Mouse (Mus musculus) gastrocnemius, postnatal 36 days (tissue): ENCODE results near the gene Lsamp. TPM values are rescaled to one million over a fixed set of nuclear protein-coding genes. Genes with fewer than 3 reads are reported as not detected.

Experiments
- DNase-seq, 2 experiments: peaks; one replicate each; pipeline ENCODE4 v3.0.0; 2022
- intact Hi-C: fragments of 180-260 bp; cut with DNase I; formaldehyde crosslinking; loops from one replicate; pipeline ENCODE4 v1.15.1; 2025
- total RNA-seq, 2 experiments: library from RNA; stranded (reverse); gene quantifications; 2 replicates each; pipeline ENCODE4 v1.2.3; 2021

Lsamp gene
- total RNA-seq, 2 experiments from 2014 or later, result 0.61 to 0.64 TPM

GRCm38 (mm10) chr16:40234151-40234895 is 250.2 kb downstream of the Lsamp start:
- DNase-seq, result no peak
- intact Hi-C loops, result no loop called here

DNA sequence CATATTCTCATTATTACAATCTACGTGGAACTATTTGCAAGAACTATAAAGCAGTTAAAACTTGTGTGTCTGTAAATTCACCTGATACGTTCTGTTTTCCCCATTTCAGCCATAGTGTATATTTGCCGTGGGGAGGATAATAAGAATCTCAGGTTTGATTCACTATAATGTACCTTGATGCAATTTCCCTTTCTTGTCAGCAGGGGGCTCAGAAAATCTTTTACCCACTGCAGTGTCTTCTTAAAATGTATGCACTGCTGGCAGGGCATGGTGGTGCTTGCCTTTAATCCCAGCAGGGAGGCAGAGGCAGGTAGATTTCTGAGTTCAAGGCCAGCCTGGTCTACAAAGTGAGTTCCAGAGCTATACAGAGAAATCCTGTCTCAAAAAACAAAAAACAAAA is 287.7 kb downstream of the Lsamp start:
- intact Hi-C loops, result no loop called here
- no peak for DNase-seq

GRCm38 (mm10) chr16:40290132-40290531 is 306.0 kb downstream of the Lsamp start:
- intact Hi-C loops, result no loop called here
- DNase-seq, result no peak

GRCm38 (mm10) chr16:40294296-40294882 is 310.2 kb downstream of the Lsamp start:
- DNase-seq, result no peak
- intact Hi-C loops, result no loop called here

DNA sequence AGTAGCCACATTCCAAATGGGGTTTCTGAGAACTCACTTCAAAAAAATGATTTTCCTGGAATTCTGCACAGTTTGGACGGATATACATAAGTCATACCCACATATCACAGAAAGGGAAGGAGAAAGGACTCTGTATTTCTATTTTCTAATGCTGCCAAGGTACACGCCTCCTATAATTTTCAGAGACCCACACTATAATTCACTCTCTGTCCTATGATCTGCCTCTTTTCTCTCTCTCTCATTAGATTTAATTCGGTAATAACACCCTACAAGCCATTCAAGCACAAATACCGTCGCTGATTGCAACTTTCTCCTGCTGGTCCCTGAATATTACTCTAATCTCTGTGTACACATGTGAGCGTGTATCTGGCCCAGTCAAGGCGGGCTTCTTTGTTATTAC is 311.1 kb downstream of the Lsamp start:
- DNase-seq, result no peak
- intact Hi-C loops, result no loop called here

DNA sequence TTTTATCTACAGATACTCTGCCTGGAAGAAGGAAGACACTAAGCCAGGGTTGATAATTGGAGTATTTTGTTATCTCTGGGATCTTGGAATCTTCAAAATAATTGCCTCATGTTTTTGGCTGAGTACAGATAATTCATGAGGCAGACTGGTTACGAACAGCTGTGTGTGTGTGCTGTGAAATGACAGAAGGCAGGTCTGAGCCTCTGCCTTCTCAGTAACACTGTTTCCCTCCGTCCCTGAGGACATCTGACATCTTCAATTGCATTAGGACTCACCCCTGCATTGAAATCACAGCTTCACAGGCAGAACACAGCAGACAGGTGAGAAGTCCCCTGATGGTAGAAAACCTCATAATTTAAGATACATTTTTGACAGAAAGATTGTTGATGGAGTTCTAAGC is 323.5 kb downstream of the Lsamp start:
- DNase-seq, result no peak
- intact Hi-C loops, result no loop called here

GRCm38 (mm10) chr16:40316199-40316598 is 332.0 kb downstream of the Lsamp start:
- DNase-seq, result no peak
- intact Hi-C loops, result no loop called here

DNA sequence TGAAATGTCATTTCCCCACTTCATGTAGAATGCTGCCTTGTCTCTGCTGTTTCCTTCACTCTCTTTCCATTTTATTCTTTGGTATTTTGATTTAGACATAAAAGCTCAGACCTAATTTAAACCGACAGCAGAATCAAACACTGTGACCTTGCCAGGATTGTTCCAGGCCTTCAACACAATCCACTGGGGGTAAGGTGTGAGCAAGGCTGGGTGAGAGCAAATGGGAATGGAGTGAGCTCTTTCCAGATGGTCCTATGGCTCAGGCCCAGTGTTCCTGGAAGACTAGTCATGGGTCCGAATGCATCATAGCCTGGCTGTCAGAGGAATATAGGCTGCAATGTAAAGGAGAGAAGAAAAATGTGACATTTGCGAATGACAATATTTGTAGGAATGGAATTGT is 340.6 kb downstream of the Lsamp start:
- intact Hi-C loops, result no loop called here
- no peak for DNase-seq

DNA sequence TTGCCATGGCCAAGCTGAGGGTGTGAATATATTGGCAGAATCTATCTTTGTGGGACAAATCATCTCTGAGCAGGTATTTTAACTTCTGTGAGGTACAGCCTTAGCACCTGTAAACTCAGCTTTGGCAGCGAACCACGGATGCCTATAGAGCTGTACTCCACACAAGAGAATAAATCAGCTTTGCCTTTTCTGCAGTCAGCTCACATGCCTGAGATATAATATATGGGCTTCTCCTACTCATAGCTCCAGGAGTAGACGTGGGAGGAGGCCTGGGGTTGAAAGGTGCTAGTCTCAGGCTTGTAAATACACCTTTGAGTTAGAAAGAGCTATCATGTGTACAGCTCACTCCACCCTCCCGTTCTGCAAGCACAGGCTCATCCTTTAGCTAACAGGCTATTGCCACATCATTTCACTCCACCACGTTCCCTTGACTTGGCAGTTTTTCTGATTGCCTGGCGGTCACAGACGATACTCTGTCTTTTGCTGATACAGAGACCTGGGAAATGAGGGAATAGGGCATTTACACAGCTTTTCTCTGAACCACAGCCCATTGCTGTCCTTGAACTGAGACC is 344.2 kb downstream of the Lsamp start:
- no peak for DNase-seq
- intact Hi-C loops, result no loop called here

DNA sequence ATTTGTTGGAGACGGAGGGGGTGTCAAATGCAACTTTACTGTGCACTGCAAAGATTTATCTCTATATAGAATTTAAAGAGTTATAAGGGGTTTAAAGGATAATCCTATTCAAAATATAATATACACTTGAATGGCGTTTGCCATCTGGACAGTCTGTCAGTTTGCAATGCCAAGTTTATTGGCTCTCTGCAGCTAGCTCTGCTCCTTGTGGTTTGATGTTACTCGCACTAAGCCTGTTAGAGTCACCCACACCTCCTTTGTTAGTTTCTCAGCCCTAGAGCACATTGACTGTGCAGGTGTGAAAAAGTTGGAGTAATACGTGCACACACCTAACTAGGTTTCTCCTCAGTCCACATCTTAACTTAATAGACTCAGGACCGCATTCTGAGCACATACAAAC is 385.5 kb downstream of the Lsamp start:
- intact Hi-C loops, result no loop called here

GRCm38 (mm10) chr16:40371291-40371690 is 387.1 kb downstream of the Lsamp start:
- intact Hi-C loops, result no loop called here
- DNase-seq, result no peak

More for the DNA sequence above, 385.5 kb downstream of the Lsamp start:
- DNase-seq, result no peak

DNA sequence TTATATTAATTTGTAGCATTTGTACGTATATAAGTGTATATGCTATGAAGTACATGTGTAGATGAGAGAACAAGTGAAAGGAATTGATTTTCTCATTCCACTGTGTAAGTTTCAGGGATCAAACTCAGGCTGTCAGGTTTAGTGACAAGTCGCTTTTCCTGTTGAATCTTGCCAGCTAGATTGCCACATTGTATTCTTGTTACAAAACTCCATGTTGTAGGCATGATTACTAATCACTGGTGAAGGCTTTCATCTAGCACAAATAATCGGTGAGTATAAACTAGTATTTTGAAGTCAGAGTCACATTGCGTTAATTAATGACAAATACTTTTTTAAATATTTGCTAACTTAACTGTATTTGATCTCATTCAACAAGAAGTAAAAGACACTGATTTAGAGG is 391.2 kb downstream of the Lsamp start:
- no peak for DNase-seq
- intact Hi-C loops, result no loop called here

DNA sequence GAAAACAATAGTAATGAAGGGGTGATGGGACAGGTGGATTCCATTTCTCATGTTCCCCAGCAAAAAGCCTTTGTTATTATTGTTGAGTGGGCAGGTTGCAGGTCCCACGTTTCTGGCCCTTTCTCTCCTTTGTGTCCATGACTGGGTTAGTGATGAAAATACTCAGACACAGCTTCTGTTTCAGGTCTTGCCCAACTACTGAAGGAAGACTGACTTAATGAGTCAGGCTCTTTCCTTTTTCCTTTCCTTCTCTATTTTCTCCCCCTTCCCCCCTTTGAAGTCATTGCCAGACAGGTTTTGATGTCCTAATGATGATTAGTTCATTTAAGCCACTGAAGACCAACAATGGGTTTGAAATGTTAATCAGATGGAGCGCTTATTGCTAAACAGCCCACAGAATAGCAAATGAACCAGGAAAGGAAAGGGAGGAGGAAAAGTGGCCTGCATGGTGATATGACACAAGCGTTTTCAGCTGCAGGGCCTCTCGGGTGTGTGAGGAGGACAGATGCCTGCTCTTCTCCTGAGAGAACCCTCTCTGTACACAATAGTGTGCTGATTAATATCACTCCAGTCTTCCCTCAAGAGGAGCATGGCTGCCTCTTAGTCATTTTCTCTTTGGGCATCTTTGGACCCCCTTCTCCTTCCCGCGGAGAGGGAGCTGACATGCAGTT is 393.1 kb downstream of the Lsamp start:
- intact Hi-C loops, result no loop called here
- no peak for DNase-seq

GRCm38 (mm10) chr16:40392106-40392505 is 407.9 kb downstream of the Lsamp start:
- intact Hi-C loops, result no loop called here

DNA sequence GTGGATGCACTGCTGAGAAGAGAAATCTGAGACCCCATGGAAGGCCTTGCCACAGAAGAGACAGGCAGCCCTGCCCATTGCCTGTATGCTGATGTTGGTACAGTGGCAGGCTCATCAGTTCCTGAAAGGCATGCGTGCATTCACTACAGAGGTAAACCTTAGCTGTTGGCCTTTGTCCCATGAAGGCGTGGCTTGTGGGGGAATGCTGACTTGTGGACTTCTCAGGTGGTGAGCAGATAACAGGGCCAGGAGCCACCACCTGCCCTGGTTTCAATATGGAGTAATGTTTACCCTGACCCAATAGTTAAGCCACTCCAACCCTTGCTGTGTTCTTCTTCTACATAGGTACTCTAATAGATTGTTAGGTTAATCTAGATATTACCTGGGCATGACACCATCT is 415.4 kb downstream of the Lsamp start:
- intact Hi-C loops, result no loop called here
- no peak for DNase-seq

More at GRCm38 (mm10) chr16:40392106-40392505, 407.9 kb downstream of the Lsamp start:
- no peak for DNase-seq

DNA sequence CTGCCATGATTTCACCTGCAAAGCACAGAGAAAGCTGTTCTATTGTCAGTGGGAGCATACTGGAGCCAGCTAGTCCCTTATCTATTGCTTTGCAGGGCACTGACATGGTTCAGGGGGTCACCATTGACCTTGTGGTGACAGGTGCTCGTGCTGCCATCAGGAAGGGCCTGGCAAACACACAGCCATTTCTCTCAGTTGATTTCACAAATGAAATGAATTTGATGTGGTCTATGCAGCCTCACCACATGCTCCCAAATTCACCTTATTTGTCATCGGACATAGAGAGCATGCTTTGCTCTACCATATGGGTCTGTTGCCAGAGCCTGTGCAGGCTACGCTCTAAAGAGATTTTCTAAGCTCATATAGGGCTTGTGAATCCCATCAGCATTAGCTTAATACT is 450.1 kb downstream of the Lsamp start:
- no peak for DNase-seq
- intact Hi-C loops, result no loop called here

GRCm38 (mm10) chr16:40436415-40436814 is 452.3 kb downstream of the Lsamp start:
- intact Hi-C loops, result no loop called here

DNA sequence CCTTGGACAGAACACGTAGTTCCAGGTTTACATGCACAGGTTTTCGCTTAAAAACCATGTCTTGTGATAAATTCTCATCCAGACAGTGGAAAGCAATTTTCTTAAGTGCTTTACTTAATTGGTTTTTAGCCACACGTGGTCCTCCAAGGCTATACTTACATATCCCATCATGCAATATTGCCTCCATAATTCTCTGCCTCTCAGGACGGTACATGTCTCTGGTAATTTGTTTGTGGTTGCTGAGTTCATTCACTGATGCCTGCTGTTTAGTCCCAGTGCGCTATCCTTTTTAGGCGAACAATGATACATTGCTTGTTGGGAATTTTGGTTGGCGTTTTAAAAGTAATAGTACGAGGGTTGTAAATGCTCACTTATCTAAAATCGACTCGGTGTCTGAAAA is 453.7 kb downstream of the Lsamp start:
- intact Hi-C loops, result no loop called here
- no peak for DNase-seq

More at GRCm38 (mm10) chr16:40436415-40436814, 452.3 kb downstream of the Lsamp start:
- no peak for DNase-seq

- intact Hi-C loops, result no loop called here
- no peak for DNase-seq
Observed at GRCm38 (mm10) chr16:40438876-40439275, 454.7 kb downstream of the Lsamp start.

- intact Hi-C loops, result no loop called here
- no peak for DNase-seq
Observed at GRCm38 (mm10) chr16:40446587-40446986, 462.4 kb downstream of the Lsamp start.

GRCm38 (mm10) chr16:40463411-40464058 is 479.4 kb downstream of the Lsamp start:
- intact Hi-C loops, result no loop called here
- DNase-seq, result no peak
